Mouse (Mus musculus): ENCODE results near the gene Vim.

Gene Vim

GRCm38 (mm10) chr2:13573408-13574065, at the start of gene Vim:
Gene Vim, plus strand, starts transcription at chr2:13573927.
- peak; percentile 38 to 71 for DNase-seq

GRCm38 (mm10) chr2:13526205-13526604, 47.5 kb upstream of the Vim start:
- no peak for DNase-seq

GRCm38 (mm10) chr2:13527125-13527524, 46.6 kb upstream of the Vim start:
- DNase-seq: no peak

GRCm38 (mm10) chr2:13527531-13527930, 46.2 kb upstream of the Vim start:
- DNase-seq: peak in 1 of 2 experiments; percentile 14

GRCm38 (mm10) chr2:13529253-13529933, 44.3 kb upstream of the Vim start:
- no peak for DNase-seq

- no peak for DNase-seq
Observed at GRCm38 (mm10) chr2:13530639-13531038, 43.1 kb upstream of the Vim start.

- DNase-seq: no peak
Observed at GRCm38 (mm10) chr2:13536747-13537146, 37.0 kb upstream of the Vim start.

- no peak for DNase-seq
Observed at GRCm38 (mm10) chr2:13537733-13538132, 36.0 kb upstream of the Vim start.

GRCm38 (mm10) chr2:13538258-13538657, 35.5 kb upstream of the Vim start:
- no peak for DNase-seq

GRCm38 (mm10) chr2:13538704-13539377, 34.9 kb upstream of the Vim start:
- no peak for DNase-seq

- DNase-seq: no peak
Observed at GRCm38 (mm10) chr2:13539860-13540259, 33.9 kb upstream of the Vim start.

- peak in 1 of 2 experiments; percentile 8 for DNase-seq
Observed at GRCm38 (mm10) chr2:13543519-13544124, 30.1 kb upstream of the Vim start.

- DNase-seq: peak; percentile 84
Observed at GRCm38 (mm10) chr2:13544193-13544824, 29.4 kb upstream of the Vim start, which contains the start of gene Trdmt1. Gene Trdmt1, minus strand, starts transcription at chr2:13544668.

- DNase-seq: no peak
Observed at GRCm38 (mm10) chr2:13548749-13549148, 25.0 kb upstream of the Vim start.

- no peak for DNase-seq
Observed at GRCm38 (mm10) chr2:13553966-13554365, 19.8 kb upstream of the Vim start.

GRCm38 (mm10) chr2:13556239-13556638, 17.5 kb upstream of the Vim start:
- DNase-seq: no peak

- no peak for DNase-seq
Observed at GRCm38 (mm10) chr2:13557145-13558030, 16.3 kb upstream of the Vim start.

- DNase-seq: no peak
Observed at GRCm38 (mm10) chr2:13558607-13559262, 15.0 kb upstream of the Vim start.

- no peak for DNase-seq
Observed at GRCm38 (mm10) chr2:13559303-13559702, 14.4 kb upstream of the Vim start.

GRCm38 (mm10) chr2:13559729-13560128, 14.0 kb upstream of the Vim start:
- DNase-seq: no peak

- DNase-seq: no peak
Observed at GRCm38 (mm10) chr2:13560396-13560795, 13.3 kb upstream of the Vim start.
